In genomic region chr2:113016236-113016635, GRCm38 (mm10) we compare ENCODE assay signal across 18 mouse cellular contexts.
DNase-seq lines count a peak whose midpoint lies in the region; ATAC-seq lines count a peak whose summit lies in the region.
"Had no signal": no experiment of that assay in that cellular context is flagged by ENCODE, and none has a peak within 500 bp of the region (broad histone marks: within the 10 kb centered on the region; RNA-seq: fewer than 3 reads in every experiment).

No protein-coding gene starts in this region.

- no peaks in the 10 kb centered on the region for H3K27me3 ChIP-seq in hindbrain, embryonic 16.5 days (replicated peaks; ENCODE audit: control insufficient read depth, insufficient read depth, low read length)
- no peaks in the 10 kb centered on the region for H3K27me3 ChIP-seq in hindbrain, embryonic 11.5 days (ENCODE audit: control insufficient read depth, insufficient read depth, low read length)
- no peaks in the 10 kb centered on the region for H3K27me3 ChIP-seq in midbrain, embryonic 16.5 days (ENCODE audit: control insufficient read depth, insufficient read depth, low read depth, low read length)
- H3K27me3 ChIP-seq in midbrain, embryonic 13.5 days = no peaks in the 10 kb centered on the region
- no peaks in the 10 kb centered on the region for H3K27me3 ChIP-seq in heart, embryonic 10.5 days (ENCODE audit: insufficient read depth, poor library complexity, severe bottlenecking)
- H3K27me3 ChIP-seq: embryonic facial prominence, embryonic 13.5 days; heart, embryonic 15.5 days; kidney, embryonic 15.5 days; limb, embryonic 15.5 days; liver, embryonic 15.5 days; neural tube, embryonic 12.5 days had no signal

- WGBS in hindbrain, embryonic 16.5 days = 71% methylated on average over 2 of the region's 2 CpGs
- 98% methylated on average over 2 of the region's 2 CpGs for WGBS in hindbrain, embryonic 11.5 days
- 74% methylated on average over 2 of the region's 2 CpGs for WGBS in midbrain, embryonic 16.5 days
- 80% methylated on average over 2 of the region's 2 CpGs for WGBS in midbrain, embryonic 13.5 days
- 79% methylated on average over 2 of the region's 2 CpGs for WGBS in heart, embryonic 10.5 days

- intact Hi-C loops in left cerebral cortex, postnatal 25 days (cut with DNase I) = no loop called here

- peak; percentile 89 for ATAC-seq in hindbrain, embryonic 16.5 days
- no peak; the same call in 1 of the 2 replicates for ATAC-seq in hindbrain, embryonic 11.5 days (ENCODE audit: low FRiP score)
- peak; percentile 60 for ATAC-seq in midbrain, embryonic 16.5 days
- no peak for ATAC-seq in midbrain, embryonic 13.5 days
- ATAC-seq: lung, postnatal 0 days had no signal

- no peak overlapping the region for H3K27ac ChIP-seq in hindbrain, embryonic 16.5 days (ENCODE audit: low read depth, low read length)
- no peak overlapping the region for H3K27ac ChIP-seq in hindbrain, embryonic 11.5 days (ENCODE audit: low read depth, low read length)
- no peak overlapping the region for H3K27ac ChIP-seq in midbrain, embryonic 16.5 days (ENCODE audit: low read length)
- H3K27ac ChIP-seq in midbrain, embryonic 13.5 days = no peak overlapping the region
- no peak overlapping the region for H3K27ac ChIP-seq in heart, embryonic 10.5 days
- H3K27ac ChIP-seq: embryonic facial prominence, embryonic 13.5 days; heart, embryonic 15.5 days; kidney, embryonic 15.5 days; limb, embryonic 15.5 days; liver, embryonic 15.5 days; neural tube, embryonic 12.5 days had no signal

- no peak overlapping the region for H3K9ac ChIP-seq in hindbrain, embryonic 16.5 days (ENCODE audit: low read depth, low read length)
- H3K9ac ChIP-seq in hindbrain, embryonic 11.5 days (ENCODE audit: low read depth, low read length) = no peak overlapping the region
- no peak overlapping the region for H3K9ac ChIP-seq in midbrain, embryonic 16.5 days (ENCODE audit: low read depth, low read length)
- no peak overlapping the region for H3K9ac ChIP-seq in midbrain, embryonic 13.5 days (replicated peaks)
- H3K9ac ChIP-seq: embryonic facial prominence, embryonic 13.5 days; heart, embryonic 15.5 days; kidney, embryonic 15.5 days; limb, embryonic 15.5 days; liver, embryonic 15.5 days; neural tube, embryonic 12.5 days had no signal

- H3K9me3 ChIP-seq in hindbrain, embryonic 16.5 days (ENCODE audit: control insufficient read depth, low read length) = no peaks in the 10 kb centered on the region
- no peaks in the 10 kb centered on the region for H3K9me3 ChIP-seq in hindbrain, embryonic 11.5 days (ENCODE audit: control insufficient read depth, low read length)
- H3K9me3 ChIP-seq in midbrain, embryonic 16.5 days (replicated peaks; ENCODE audit: control insufficient read depth, low read length, poor library complexity, severe bottlenecking) = no peaks in the 10 kb centered on the region
- H3K9me3 ChIP-seq in midbrain, embryonic 13.5 days = no peaks in the 10 kb centered on the region
- no peaks in the 10 kb centered on the region for H3K9me3 ChIP-seq in heart, embryonic 10.5 days
- H3K9me3 ChIP-seq: embryonic facial prominence, embryonic 13.5 days; heart, embryonic 15.5 days; kidney, embryonic 15.5 days; limb, embryonic 15.5 days; liver, embryonic 15.5 days; neural tube, embryonic 12.5 days had no signal

- H3K4me3 ChIP-seq in hindbrain, embryonic 16.5 days (ENCODE audit: low read length) = no peak overlapping the region
- H3K4me3 ChIP-seq in hindbrain, embryonic 11.5 days (ENCODE audit: low read depth, low read length) = no peak overlapping the region
- H3K4me3 ChIP-seq in midbrain, embryonic 16.5 days (ENCODE audit: low read depth, low read length) = no peak overlapping the region
- no peak overlapping the region for H3K4me3 ChIP-seq in midbrain, embryonic 13.5 days (replicated peaks)
- H3K4me3 ChIP-seq in heart, embryonic 10.5 days = no peak overlapping the region
- H3K4me3 ChIP-seq: embryonic facial prominence, embryonic 13.5 days; heart, embryonic 15.5 days; kidney, embryonic 15.5 days; limb, embryonic 15.5 days; liver, embryonic 15.5 days; neural tube, embryonic 12.5 days had no signal

- DNase-seq in hindbrain, embryonic 11.5 days (ENCODE audit: low spot score) = no peak
- peak; percentile 15 for DNase-seq in cerebellum, adult 8-10 months
- no peak for DNase-seq in heart, embryonic 10.5 days (ENCODE audit: low spot score)
- DNase-seq in left cerebral cortex, postnatal 25 days (ENCODE audit: low spot score in 2 of 2) = no peak
- DNase-seq: B cell, adult 2 months; heart, adult 11 months; heart, postnatal 4 days; right cerebral cortex, adult 18-20 months had no signal

- H3K4me1 ChIP-seq in hindbrain, embryonic 16.5 days (ENCODE audit: control insufficient read depth, insufficient read depth, low read depth, low read length) = no peaks in the 10 kb centered on the region; the same call in 1 of the 2 replicates
- no peaks in the 10 kb centered on the region for H3K4me1 ChIP-seq in hindbrain, embryonic 11.5 days (replicated peaks; ENCODE audit: control insufficient read depth, insufficient read depth, low read length)
- H3K4me1 ChIP-seq in midbrain, embryonic 16.5 days (ENCODE audit: control insufficient read depth, insufficient read depth, low read length) = no peaks in the 10 kb centered on the region
- no peaks in the 10 kb centered on the region for H3K4me1 ChIP-seq in midbrain, embryonic 13.5 days (replicated peaks)
- H3K4me1 ChIP-seq in heart, embryonic 10.5 days = 0 out of 2 replicates have a peak, but pooled peaks cover 5% of the 10 kb centered on the region
- H3K4me1 ChIP-seq: embryonic facial prominence, embryonic 13.5 days; heart, embryonic 15.5 days; kidney, embryonic 15.5 days; limb, embryonic 15.5 days; liver, embryonic 15.5 days; neural tube, embryonic 12.5 days had no signal

- no peak overlapping the region for H3K4me2 ChIP-seq in hindbrain, embryonic 16.5 days (ENCODE audit: low read length)
- no peak overlapping the region for H3K4me2 ChIP-seq in hindbrain, embryonic 11.5 days (replicated peaks; ENCODE audit: low read depth, low read length)
- H3K4me2 ChIP-seq in midbrain, embryonic 16.5 days (ENCODE audit: low read length) = no peak overlapping the region
- no peak overlapping the region for H3K4me2 ChIP-seq in midbrain, embryonic 13.5 days (replicated peaks)
- H3K4me2 ChIP-seq: embryonic facial prominence, embryonic 13.5 days; heart, embryonic 15.5 days; kidney, embryonic 15.5 days; limb, embryonic 15.5 days; liver, embryonic 15.5 days; neural tube, embryonic 12.5 days had no signal

- H3K36me3 ChIP-seq in hindbrain, embryonic 16.5 days (ENCODE audit: control insufficient read depth, insufficient read depth, low read length) = no peaks in the 10 kb centered on the region
- no peaks in the 10 kb centered on the region for H3K36me3 ChIP-seq in hindbrain, embryonic 11.5 days (ENCODE audit: control insufficient read depth, insufficient read depth, low read length)
- H3K36me3 ChIP-seq in midbrain, embryonic 16.5 days (ENCODE audit: control insufficient read depth, insufficient read depth, low read length) = no peaks in the 10 kb centered on the region
- no peaks in the 10 kb centered on the region for H3K36me3 ChIP-seq in midbrain, embryonic 13.5 days
- no peaks in the 10 kb centered on the region for H3K36me3 ChIP-seq in heart, embryonic 10.5 days
- H3K36me3 ChIP-seq: embryonic facial prominence, embryonic 13.5 days; heart, embryonic 15.5 days; kidney, embryonic 15.5 days; limb, embryonic 15.5 days; liver, embryonic 15.5 days; neural tube, embryonic 12.5 days had no signal

Comparison
In these comparisons a context has a peak if more than half of its experiments do, and no peak if none do; other contexts are left out.
1. ATAC-seq: peak in hindbrain, embryonic 16.5 days (single experiment) and midbrain, embryonic 16.5 days (single experiment); none in hindbrain, embryonic 11.5 days (single experiment) and midbrain, embryonic 13.5 days (single experiment).